Mouse (Mus musculus) stomach, embryonic 16.5 days (tissue): Measurements from ENCODE around the gene Nudt22. TPM values are rescaled to one million over a fixed set of nuclear protein-coding genes. Genes with fewer than 3 reads are reported as not detected.
A peak's percentile ranks its signal among the peaks of the same experiment; 100 is the strongest.

ENCODE experiments used
- ATAC-seq: fragments of 200-750 bp; cut with Nextera tagmentation; 2 replicates; pipeline ENCODE4 v1.8.0; 2017; ENCODE audit warnings: moderate number of reproducible peaks, moderate TSS enrichment; ENCODE audit not compliant: insufficient read depth, low FRiP score
- H3K27ac ChIP-seq: fragments of 300-500 bp; sonication (generic); 2 replicates; pipeline ENCODE4 v1.5.1; 2014; ENCODE audit warnings: low read length
- H3K27me3 ChIP-seq: fragments of 300-500 bp; sonication (generic); 2 replicates; pipeline ENCODE4 v1.6.1; 2014; ENCODE audit warnings: low read length, control low read depth, mixed read lengths; ENCODE audit not compliant: control insufficient read depth, insufficient read depth
- H3K36me3 ChIP-seq: fragments of 300-500 bp; sonication (generic); 2 replicates; pipeline ENCODE4 v1.6.1; 2014; ENCODE audit warnings: low read length; ENCODE audit not compliant: control insufficient read depth, insufficient read depth
- H3K4me1 ChIP-seq: fragments of 300-500 bp; sonication (generic); 2 replicates; pipeline ENCODE4 v1.6.1; 2014; ENCODE audit warnings: low read length, control low read depth, mixed read lengths; ENCODE audit not compliant: control insufficient read depth, insufficient read depth
- H3K4me2 ChIP-seq: fragments of 300-500 bp; sonication (generic); 2 replicates; pipeline ENCODE4 v1.6.1; 2014; ENCODE audit warnings: low read depth, low read length, mixed read lengths
- H3K4me3 ChIP-seq: fragments of 300-500 bp; sonication (generic); replicated peaks from 2 replicates; pipeline ENCODE4 v1.5.1; 2014; ENCODE audit warnings: mild to moderate bottlenecking, low read length
- H3K9ac ChIP-seq: fragments of 300-500 bp; sonication (generic); 2 replicates; pipeline ENCODE4 v1.6.1; 2014; ENCODE audit warnings: low read length
- H3K9me3 ChIP-seq: fragments of 300-500 bp; sonication (generic); replicated peaks from 2 replicates; pipeline ENCODE4 v1.6.1; 2016; ENCODE audit warnings: low read length, control low read depth; ENCODE audit not compliant: control insufficient read depth
- WGBS: fragments of 180-500 bp; shearing (Covaris S2); extraction: QIAGEN DNeasy Blood & Tissue Kit; methylation state at CpG from one replicate; pipeline ENCODE4 v1.1.7; 2014; 5-methylcytosine and 5-hydroxymethylcytosine counted together
- polyA plus RNA-seq: library from polyadenylated mRNA; unstranded; fragments of >200 nt; fragmentation: Nextera tagmentation; extraction: Ambion mirVana; gene quantifications from 2 replicates; pipeline ENCODE4 v1.2.1, GENCODE M21; 2015

Gene Nudt22
- polyA plus RNA-seq, 1 experiment from 2014 or later: 26.6 TPM

DNA sequence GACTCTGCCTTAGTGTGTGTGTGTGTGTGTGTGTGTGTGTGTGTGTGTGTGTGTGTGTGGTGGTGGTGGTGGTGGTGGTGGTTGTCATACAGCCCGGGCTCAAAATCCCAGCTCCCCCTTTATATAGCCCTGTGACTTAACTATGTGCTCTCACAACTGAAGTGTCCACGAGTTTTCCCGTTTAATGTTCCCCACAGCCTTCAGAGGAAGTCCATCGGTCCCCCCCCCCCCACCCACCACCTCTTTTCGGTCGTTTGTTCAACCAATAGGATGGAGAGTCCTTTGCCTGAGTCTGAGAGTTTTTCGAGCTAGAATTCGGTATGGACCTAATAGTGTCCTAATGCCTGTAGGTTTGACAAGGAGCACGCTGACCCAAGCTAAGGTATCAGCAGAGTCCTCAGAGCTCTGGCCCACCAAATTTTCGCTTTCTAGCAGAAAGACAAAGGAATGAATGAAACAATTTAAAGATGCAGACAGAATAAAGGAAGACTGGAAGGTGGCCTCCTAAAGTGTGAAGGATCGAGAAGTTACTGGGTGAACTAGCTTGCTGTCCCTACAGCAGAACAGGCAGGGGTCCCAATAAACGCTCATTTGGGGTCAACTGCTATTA, 22.2 kb downstream of the Nudt22 start:
- 32% methylated on average over 12 of the region's 12 CpGs for WGBS
- H3K4me3 ChIP-seq: peak overlapping the region; percentile 75
- no peaks in the 10 kb centered on the region for H3K27me3 ChIP-seq
- H3K9ac ChIP-seq: peak overlapping the region; percentile 89
- no peak for ATAC-seq
- no peaks in the 10 kb centered on the region for H3K9me3 ChIP-seq
- H3K36me3 ChIP-seq: no peaks in the 10 kb centered on the region
- H3K4me1 ChIP-seq: peaks cover 60% of the 10 kb centered on the region
- H3K27ac ChIP-seq: peak overlapping the region; percentile 97
- peak overlapping the region; percentile 92 for H3K4me2 ChIP-seq

DNA sequence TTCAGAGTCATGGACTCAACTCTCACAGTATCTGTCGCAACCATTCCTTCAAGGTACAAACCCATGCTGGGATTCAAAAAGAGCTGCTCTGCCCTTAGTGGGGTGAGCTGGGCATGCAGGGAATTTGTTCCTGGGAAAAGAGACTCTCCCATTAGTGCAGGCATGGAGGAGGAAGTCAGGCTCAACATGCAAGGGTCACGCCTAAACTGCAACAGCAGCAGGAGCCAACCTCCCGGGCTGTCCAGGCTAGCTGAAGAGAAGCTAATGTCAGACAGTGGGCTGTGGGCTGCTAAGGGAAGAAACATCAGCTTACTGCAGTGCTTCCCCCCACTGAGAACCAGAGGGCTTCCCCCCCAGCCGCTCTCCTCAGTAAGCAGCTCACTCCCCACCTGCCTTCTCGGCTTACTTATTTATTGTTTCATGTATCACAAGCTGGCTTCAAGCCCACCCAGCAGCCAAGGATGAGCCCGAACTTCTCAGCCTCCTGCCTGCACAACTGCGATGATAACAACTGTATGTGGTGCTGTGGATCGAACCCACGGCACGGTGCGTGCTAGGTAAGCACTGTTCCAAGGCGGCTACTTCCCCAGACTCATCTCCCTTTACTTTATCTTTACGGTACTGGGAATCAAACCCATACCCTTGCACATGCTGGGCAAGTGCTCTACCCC, 23.5 kb downstream of the Nudt22 start:
- ATAC-seq: no peak
- H3K9ac ChIP-seq: peak overlapping the region; percentile 23; the same call in 1 of the 2 replicates
- 73% methylated on average over 13 of the region's 13 CpGs for WGBS
- H3K27me3 ChIP-seq: no peaks in the 10 kb centered on the region
- no peak overlapping the region for H3K4me2 ChIP-seq
- H3K9me3 ChIP-seq: no peaks in the 10 kb centered on the region
- no peak overlapping the region for H3K4me3 ChIP-seq
- H3K27ac ChIP-seq: peak overlapping the region; percentile 38; the same call in 1 of the 2 replicates
- H3K4me1 ChIP-seq: peaks cover 59% of the 10 kb centered on the region
- no peaks in the 10 kb centered on the region for H3K36me3 ChIP-seq

DNA sequence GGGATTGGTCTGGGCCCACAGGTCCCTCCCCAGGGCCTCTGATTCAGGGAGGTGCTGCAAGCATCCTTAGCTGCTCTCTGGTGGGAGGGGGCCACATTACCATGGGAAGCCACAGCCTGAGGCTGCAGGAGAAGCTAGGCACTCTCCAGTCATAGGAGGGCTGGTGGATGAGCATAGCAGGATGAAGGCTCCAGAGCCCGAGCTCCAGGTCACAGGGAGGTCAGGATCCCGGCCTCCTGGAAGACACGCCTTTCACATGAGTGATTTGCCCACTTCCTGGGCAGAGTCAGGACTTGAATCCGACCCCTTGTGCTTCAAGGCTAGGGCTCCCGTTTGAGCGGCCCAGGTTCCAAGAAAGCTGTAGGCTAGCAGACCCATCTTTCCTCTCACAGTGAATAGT, 24.3 kb downstream of the Nudt22 start:
- H3K4me1 ChIP-seq: peaks cover 54% of the 10 kb centered on the region
- 0 out of 2 replicates have a peak overlapping the region, but pooled peaks have one; percentile 31 for H3K9ac ChIP-seq

GRCm38 (mm10) chr19:6970460-6971085, 25.3 kb downstream of the Nudt22 start:
- Histone ChIP-seq H3K36me3 (peaks cover 11% of the 10 kb centered on the region), H3K27me3 (no peaks in the 10 kb centered on the region), H3K4me2 (peak overlapping the region; percentile 74), H3K27ac (peak overlapping the region; percentile 5; the same call in 1 of the 2 replicates), H3K4me1 (peaks cover 45% of the 10 kb centered on the region), H3K9ac (peak overlapping the region; percentile 85), H3K4me3 (peak overlapping the region; percentile 75; the same call in 1 of the 2 replicates), H3K9me3 (no peaks in the 10 kb centered on the region)
- no peak for ATAC-seq
- WGBS: 27% methylated on average over 11 of the region's 11 CpGs

More for the DNA sequence above, 24.3 kb downstream of the Nudt22 start:
- no peak overlapping the region for H3K4me2 ChIP-seq
- WGBS: 32% methylated on average over 6 of the region's 6 CpGs
- H3K4me3 ChIP-seq: no peak overlapping the region
- no peak overlapping the region; the same call in none of the 2 replicates for H3K27ac ChIP-seq
- H3K27me3 ChIP-seq: no peaks in the 10 kb centered on the region
- ATAC-seq: no peak
- H3K9me3 ChIP-seq: no peaks in the 10 kb centered on the region
- 0 out of 2 replicates have a peak, but pooled peaks cover under 1% of the 10 kb centered on the region for H3K36me3 ChIP-seq

- peak; percentile 78 for ATAC-seq
- Histone ChIP-seq H3K27me3 (no peaks in the 10 kb centered on the region), H3K36me3 (peaks cover 17% of the 10 kb centered on the region), H3K4me3 (peak overlapping the region; percentile 75), H3K9me3 (no peaks in the 10 kb centered on the region), H3K4me2 (peak overlapping the region; percentile 74), H3K9ac (peak overlapping the region; percentile 85), H3K27ac (peak overlapping the region; percentile 78), H3K4me1 (peaks cover 45% of the 10 kb centered on the region)
- WGBS: under 1% methylated on average over 55 of the region's 55 CpGs
These were observed 26.1 kb downstream of the Nudt22 start for GRCm38 (mm10) chr19:6969665-6970381.

DNA sequence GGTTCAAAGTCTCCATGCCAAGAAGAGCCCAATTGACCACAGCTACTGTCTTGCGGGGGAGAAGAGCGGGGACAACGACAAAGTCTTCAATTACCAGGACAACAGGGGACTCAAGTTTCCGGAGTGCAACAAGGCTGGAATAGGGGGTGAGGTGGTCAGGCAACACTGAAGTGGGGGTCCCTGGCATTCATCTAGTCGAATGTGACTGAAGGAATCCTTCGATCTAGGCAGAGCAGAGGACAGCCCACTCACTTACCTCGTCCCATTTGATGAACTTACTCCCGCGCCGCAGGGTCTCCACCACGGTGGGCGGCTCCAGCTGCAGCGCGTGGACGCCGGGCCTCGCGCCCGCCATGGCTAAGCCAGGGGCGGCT, 26.6 kb downstream of the Nudt22 start:
- peaks cover 45% of the 10 kb centered on the region for H3K4me1 ChIP-seq
- ATAC-seq: 0 out of 2 replicates have a peak, but pooled peaks have one; percentile 0

DNA sequence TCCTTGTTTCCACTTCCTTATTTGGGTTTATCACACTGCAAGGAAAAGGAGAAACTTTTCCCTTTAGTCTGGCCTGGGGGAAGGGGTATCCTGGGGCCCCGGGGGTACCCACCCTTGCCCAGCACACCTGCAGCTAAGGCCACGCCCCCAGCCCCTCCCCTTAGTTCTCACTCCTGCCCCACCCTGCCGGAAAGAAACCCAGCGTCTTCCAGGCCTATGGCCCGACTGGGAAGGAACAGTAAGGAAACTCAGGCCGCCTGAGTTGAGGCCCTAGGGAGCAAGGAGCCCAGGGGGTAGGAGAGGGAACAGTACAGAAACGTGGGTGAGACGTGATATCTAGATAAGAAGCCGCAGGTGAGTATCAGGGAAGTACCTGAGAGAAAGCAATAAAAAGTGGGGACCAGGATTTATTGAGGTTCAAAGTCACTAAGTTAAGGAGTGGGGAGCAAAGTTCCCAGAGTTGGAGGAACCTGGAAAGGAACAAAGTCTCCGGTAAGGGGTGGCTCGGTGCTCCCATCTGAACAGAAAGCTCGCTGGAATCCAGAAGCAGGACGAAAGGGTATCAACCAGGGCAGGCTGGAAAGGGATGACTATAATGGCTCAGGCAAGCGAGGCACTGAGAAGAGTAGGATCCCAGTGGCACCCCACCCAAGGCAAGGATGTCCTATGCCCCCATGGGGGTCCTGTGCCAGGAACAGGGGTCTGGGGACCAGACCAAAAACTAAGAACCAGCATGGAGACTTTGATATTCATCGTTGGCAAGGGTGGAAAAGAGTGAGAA, 27.2 kb downstream of the Nudt22 start:
- Histone ChIP-seq H3K4me3 (peak overlapping the region; percentile 75), H3K9me3 (no peaks in the 10 kb centered on the region), H3K27me3 (no peaks in the 10 kb centered on the region), H3K36me3 (peaks cover 23% of the 10 kb centered on the region), H3K27ac (peak overlapping the region; percentile 78), H3K4me1 (peaks cover 41% of the 10 kb centered on the region), H3K4me2 (peak overlapping the region; percentile 74), H3K9ac (peak overlapping the region; percentile 85)
- peak; percentile 45; the same call in 1 of the 2 replicates for ATAC-seq
- WGBS: 7% methylated on average over 15 of the region's 15 CpGs

More for the DNA sequence above, 26.6 kb downstream of the Nudt22 start:
- Histone ChIP-seq H3K9me3 (no peaks in the 10 kb centered on the region), H3K36me3 (peaks cover 22% of the 10 kb centered on the region), H3K27me3 (no peaks in the 10 kb centered on the region), H3K27ac (peak overlapping the region; percentile 78), H3K4me3 (peak overlapping the region; percentile 75), H3K9ac (peak overlapping the region; percentile 85), H3K4me2 (peak overlapping the region; percentile 74)
- WGBS: 0% methylated on average over 20 of the region's 20 CpGs

GRCm38 (mm10) chr19:6956461-6956860, 39.5 kb downstream of the Nudt22 start:
- H3K9ac ChIP-seq: no peak overlapping the region
- no peak overlapping the region for H3K4me3 ChIP-seq
- no peaks in the 10 kb centered on the region for H3K27me3 ChIP-seq
- peaks cover 31% of the 10 kb centered on the region for H3K36me3 ChIP-seq
- peaks cover 14% of the 10 kb centered on the region; the same call in 1 of the 2 replicates for H3K4me1 ChIP-seq
- no peak for ATAC-seq
- H3K4me2 ChIP-seq: no peak overlapping the region
- WGBS: 83% methylated on average over 10 of the region's 10 CpGs
- no peaks in the 10 kb centered on the region for H3K9me3 ChIP-seq
- H3K27ac ChIP-seq: no peak overlapping the region
